Mouse (Mus musculus): ENCODE results near the gene Grwd1. TPM values are rescaled to one million over a fixed set of nuclear protein-coding genes. Genes with fewer than 3 reads are reported as not detected.
A peak's percentile ranks its signal among the peaks of the same experiment; 100 is the strongest.

Grwd1 gene
- total RNA-seq, 1 experiment = 107 TPM

GRCm38 (mm10) chr7:45793240-45793639, 37.5 kb downstream of the Grwd1 start:
- Histone ChIP-seq H3K9me3 (ENCODE audit: control insufficient read depth, insufficient read depth, low read depth, low read length) (no peaks in the 10 kb centered on the region), H3K27ac (ENCODE audit: insufficient read depth, low read depth, low read length, poor library complexity, severe bottlenecking) (no peak overlapping the region), H3K4me1 (ENCODE audit: control insufficient read depth in 2 of 2, insufficient read depth in 2 of 2, low read length in 2 of 2, poor library complexity in 1 of 2) (peaks cover 0 to 24% of the 10 kb centered on the region in 2 experiments; a peak in 2 of 4 replicates), H3K4me3 (ENCODE audit: insufficient read depth in 1 of 2, low read depth in 1 of 2, low read length in 2 of 2, poor library complexity in 1 of 2, severe bottlenecking in 1 of 2) (no peak overlapping the region), H3K9ac (ENCODE audit: insufficient read depth, low read depth, low read length, poor library complexity, severe bottlenecking) (no peak overlapping the region), H3K36me3 (ENCODE audit: control insufficient read depth, insufficient read depth, low read length, poor library complexity, severe bottlenecking) (no peaks in the 10 kb centered on the region; the same call in 1 of the 2 replicates)
- DNase-seq (ENCODE audit: low read depth, low spot score) = no peak
- no peak for TF ChIP-seq ZNF384 (IDR thresholded peaks at IDR 0.05; ENCODE audit: low read depth, low read length)
- no peak for TF ChIP-seq HCFC1 (IDR thresholded peaks at IDR 0.05; ENCODE audit: borderline replicate concordance, insufficient read depth, low read length)
- no peak for TF ChIP-seq CHD2 (IDR thresholded peaks at IDR 0.05; ENCODE audit: low read depth, low read length)
- TF ChIP-seq MAFK (IDR thresholded peaks at IDR 0.05; ENCODE audit: insufficient read depth, low read depth, low read length) = no peak
- TF ChIP-seq ZC3H11A (IDR thresholded peaks at IDR 0.05; ENCODE audit: borderline replicate concordance, low read depth, low read length) = no peak
- in situ Hi-C loops (cut with MboI; ENCODE audit: low sequenced_read_pairs in 2 of 2, unreplicated experiment in 2 of 2) = no loop called here

- H3K36me3 ChIP-seq (ENCODE audit: control insufficient read depth, insufficient read depth, low read length, poor library complexity, severe bottlenecking) = no peaks in the 10 kb centered on the region; the same call in 1 of the 2 replicates
- no peak for TF ChIP-seq ZNF384 (IDR thresholded peaks at IDR 0.05; ENCODE audit: low read depth, low read length)
- no peak for TF ChIP-seq CHD2 (IDR thresholded peaks at IDR 0.05; ENCODE audit: low read depth, low read length)
- TF ChIP-seq HCFC1 (IDR thresholded peaks at IDR 0.05; ENCODE audit: borderline replicate concordance, insufficient read depth, low read length) = no peak
- TF ChIP-seq ZC3H11A (IDR thresholded peaks at IDR 0.05; ENCODE audit: borderline replicate concordance, low read depth, low read length) = no peak
- no peak for TF ChIP-seq MAFK (IDR thresholded peaks at IDR 0.05; ENCODE audit: insufficient read depth, low read depth, low read length)
- H3K9me3 ChIP-seq (ENCODE audit: control insufficient read depth, insufficient read depth, low read depth, low read length) = no peaks in the 10 kb centered on the region
- peaks cover under 1 to 20% of the 10 kb centered on the region in 2 experiments; a peak in 3 of 4 replicates for H3K4me1 ChIP-seq (ENCODE audit: control insufficient read depth in 2 of 2, insufficient read depth in 2 of 2, low read length in 2 of 2, poor library complexity in 1 of 2)
- no peak for DNase-seq (ENCODE audit: low read depth, low spot score)
- H3K9ac ChIP-seq (ENCODE audit: insufficient read depth, low read depth, low read length, poor library complexity, severe bottlenecking) = no peak overlapping the region
- no peak overlapping the region for H3K27ac ChIP-seq (ENCODE audit: insufficient read depth, low read depth, low read length, poor library complexity, severe bottlenecking)
- in situ Hi-C loops (cut with MboI; ENCODE audit: low sequenced_read_pairs in 2 of 2, unreplicated experiment in 2 of 2) = no loop called here
- peak overlapping the region in 1 of 2 experiments; percentile 6; a peak in 1 of 4 replicates for H3K4me3 ChIP-seq (ENCODE audit: insufficient read depth in 1 of 2, low read depth in 1 of 2, low read length in 2 of 2, poor library complexity in 1 of 2, severe bottlenecking in 1 of 2)
Observed at GRCm38 (mm10) chr7:45791756-45792490, 38.8 kb downstream of the Grwd1 start.

GRCm38 (mm10) chr7:45790721-45791120, 40.0 kb downstream of the Grwd1 start:
- DNase-seq (ENCODE audit: low read depth, low spot score) = no peak
- no peaks in the 10 kb centered on the region for H3K9me3 ChIP-seq (ENCODE audit: control insufficient read depth, insufficient read depth, low read depth, low read length)
- no peaks in the 10 kb centered on the region; the same call in 1 of the 2 replicates for H3K36me3 ChIP-seq (ENCODE audit: control insufficient read depth, insufficient read depth, low read length, poor library complexity, severe bottlenecking)
- no peak overlapping the region for H3K9ac ChIP-seq (ENCODE audit: insufficient read depth, low read depth, low read length, poor library complexity, severe bottlenecking)
- in situ Hi-C loops (cut with MboI; ENCODE audit: low sequenced_read_pairs in 2 of 2, unreplicated experiment in 2 of 2) = no loop called here
- TF ChIP-seq MAFK (IDR thresholded peaks at IDR 0.05; ENCODE audit: insufficient read depth, low read depth, low read length) (no peak), CHD2 (IDR thresholded peaks at IDR 0.05; ENCODE audit: low read depth, low read length) (no peak), HCFC1 (IDR thresholded peaks at IDR 0.05; ENCODE audit: borderline replicate concordance, insufficient read depth, low read length) (no peak), ZC3H11A (IDR thresholded peaks at IDR 0.05; ENCODE audit: borderline replicate concordance, low read depth, low read length) (no peak)
- H3K4me1 ChIP-seq (ENCODE audit: control insufficient read depth in 2 of 2, insufficient read depth in 2 of 2, low read length in 2 of 2, poor library complexity in 1 of 2) = peaks cover 2 to 22% of the 10 kb centered on the region in 2 experiments; a peak in 3 of 4 replicates
- no peak overlapping the region for H3K27ac ChIP-seq (ENCODE audit: insufficient read depth, low read depth, low read length, poor library complexity, severe bottlenecking)
- H3K4me3 ChIP-seq (ENCODE audit: insufficient read depth in 1 of 2, low read depth in 1 of 2, low read length in 2 of 2, poor library complexity in 1 of 2, severe bottlenecking in 1 of 2) = no peak overlapping the region

- TF ChIP-seq ZC3H11A (IDR thresholded peaks at IDR 0.05; ENCODE audit: borderline replicate concordance, low read depth, low read length) = no peak
- TF ChIP-seq CHD2 (IDR thresholded peaks at IDR 0.05; ENCODE audit: low read depth, low read length) = no peak
- no peak for TF ChIP-seq ZNF384 (IDR thresholded peaks at IDR 0.05; ENCODE audit: low read depth, low read length)
- TF ChIP-seq MAFK (IDR thresholded peaks at IDR 0.05; ENCODE audit: insufficient read depth, low read depth, low read length) = no peak
- TF ChIP-seq HCFC1 (IDR thresholded peaks at IDR 0.05; ENCODE audit: borderline replicate concordance, insufficient read depth, low read length) = no peak
- Histone ChIP-seq H3K9me3 (ENCODE audit: control insufficient read depth, insufficient read depth, low read depth, low read length) (no peaks in the 10 kb centered on the region), H3K4me3 (ENCODE audit: insufficient read depth in 1 of 2, low read depth in 1 of 2, low read length in 2 of 2, poor library complexity in 1 of 2, severe bottlenecking in 1 of 2) (peak overlapping the region; percentile 53 to 71), H3K9ac (ENCODE audit: insufficient read depth, low read depth, low read length, poor library complexity, severe bottlenecking) (peak overlapping the region; percentile 48), H3K36me3 (ENCODE audit: control insufficient read depth, insufficient read depth, low read length, poor library complexity, severe bottlenecking) (no peaks in the 10 kb centered on the region; the same call in 1 of the 2 replicates), H3K4me1 (ENCODE audit: control insufficient read depth in 2 of 2, insufficient read depth in 2 of 2, low read length in 2 of 2, poor library complexity in 1 of 2) (peaks cover 2 to 21% of the 10 kb centered on the region in 2 experiments; a peak in 3 of 4 replicates), H3K27ac (ENCODE audit: insufficient read depth, low read depth, low read length, poor library complexity, severe bottlenecking) (no peak overlapping the region)
- in situ Hi-C loops (cut with MboI; ENCODE audit: low sequenced_read_pairs in 2 of 2, unreplicated experiment in 2 of 2) = no loop called here
- no peak for DNase-seq (ENCODE audit: low read depth, low spot score)
Observed at GRCm38 (mm10) chr7:45787642-45788041, 43.1 kb downstream of the Grwd1 start.

All from ES-E14 (cell line).